Mouse (Mus musculus) midbrain, embryonic 14.5 days (tissue): ENCODE measurements at regions not wholly inside any gene's neighbourhood (a gene's known extent, or its start where the extent isn't known, plus 50 kb on each side); places are given as distances from the start of the nearest gene placed in this dataset.
A peak's percentile ranks its signal among the peaks of the same experiment; 100 is the strongest.

Source experiments
- ATAC-seq: fragments of 200-750 bp; cut with Nextera tagmentation; 2 replicates; pipeline ENCODE4 v1.8.0; 2017; ENCODE audit warnings: moderate number of reproducible peaks, moderate library complexity; ENCODE audit not compliant: low FRiP score, low TSS enrichment
- DNase-seq: peaks from one replicate; pipeline ENCODE4 v3.0.0-alpha.2; 2015
- H3K27ac ChIP-seq: fragments of 300-500 bp; sonication (generic); replicated peaks from 2 replicates; pipeline ENCODE4 v1.5.1; 2014; ENCODE audit warnings: mild to moderate bottlenecking, low read depth, low read length, moderate library complexity
- H3K27me3 ChIP-seq: fragments of 300-500 bp; sonication (generic); 2 replicates; pipeline ENCODE4 v1.6.1; 2014; ENCODE audit warnings: low read length, control low read depth, mixed read lengths; ENCODE audit not compliant: control insufficient read depth, insufficient read depth
- H3K36me3 ChIP-seq: fragments of 300-500 bp; sonication (generic); 2 replicates; pipeline ENCODE4 v1.6.1; 2014; ENCODE audit warnings: low read length, control low read depth; ENCODE audit not compliant: control insufficient read depth, insufficient read depth
- H3K4me1 ChIP-seq: fragments of 300-500 bp; sonication (generic); 2 replicates; pipeline ENCODE4 v1.6.1; 2014; ENCODE audit warnings: mild to moderate bottlenecking, antibody characterized with exemption, low read length, control low read depth; ENCODE audit not compliant: control insufficient read depth, insufficient read depth
- H3K4me2 ChIP-seq: fragments of 300-500 bp; sonication (generic); 2 replicates; pipeline ENCODE4 v1.6.1; 2014; ENCODE audit warnings: mild to moderate bottlenecking, low read length, moderate library complexity
- H3K4me3 ChIP-seq: fragments of 300-500 bp; sonication (generic); replicated peaks from 2 replicates; pipeline ENCODE4 v1.5.1; 2014; ENCODE audit warnings: low read depth, low read length
- H3K9ac ChIP-seq: fragments of 300-500 bp; sonication (generic); replicated peaks from 2 replicates; pipeline ENCODE4 v1.6.1; 2014; ENCODE audit warnings: mild to moderate bottlenecking, low read length, moderate library complexity
- H3K9me3 ChIP-seq: fragments of 300-500 bp; sonication (generic); 2 replicates; pipeline ENCODE4 v1.6.1; 2016; ENCODE audit warnings: low read length, control low read depth, mixed read lengths; ENCODE audit not compliant: control insufficient read depth
- WGBS: fragments of 180-500 bp; shearing (Covaris S2); extraction: QIAGEN DNeasy Blood & Tissue Kit; methylation state at CpG from one replicate; pipeline ENCODE4 v1.1.7; 2014; 5-methylcytosine and 5-hydroxymethylcytosine counted together

GRCm38 (mm10) chr13:44420227-44420592 is 309.1 kb upstream of the Jarid2 start:
- no peak for ATAC-seq
- no peak overlapping the region for H3K27ac ChIP-seq
- no peaks in the 10 kb centered on the region for H3K9me3 ChIP-seq
- no peak overlapping the region for H3K4me3 ChIP-seq
- H3K4me1 ChIP-seq: 0 out of 2 replicates have a peak, but pooled peaks cover 5% of the 10 kb centered on the region
- 27% methylated on average over 6 of the region's 6 CpGs for whole genome bisulfite sequencing
- H3K4me2 ChIP-seq: peak overlapping the region; percentile 28
- H3K9ac ChIP-seq: no peak overlapping the region
- no peaks in the 10 kb centered on the region for H3K36me3 ChIP-seq
- DNase-seq: no peak
- no peaks in the 10 kb centered on the region for H3K27me3 ChIP-seq

GRCm38 (mm10) chr13:44420941-44421340 is 308.3 kb upstream of the Jarid2 start:
- no peaks in the 10 kb centered on the region for H3K36me3 ChIP-seq
- no peaks in the 10 kb centered on the region for H3K9me3 ChIP-seq
- H3K27ac ChIP-seq: no peak overlapping the region
- H3K9ac ChIP-seq: no peak overlapping the region
- DNase-seq: no peak
- 0 out of 2 replicates have a peak, but pooled peaks cover 5% of the 10 kb centered on the region for H3K4me1 ChIP-seq
- H3K4me2 ChIP-seq: no peak overlapping the region
- ATAC-seq: no peak
- 94% methylated on average over 8 of the region's 8 CpGs for WGBS
- no peaks in the 10 kb centered on the region for H3K27me3 ChIP-seq
- H3K4me3 ChIP-seq: no peak overlapping the region

GRCm38 (mm10) chr13:44421426-44421825 is 307.8 kb upstream of the Jarid2 start:
- no peak overlapping the region for H3K27ac ChIP-seq
- no peak for DNase-seq
- WGBS: 92% methylated on average over 3 of the region's 3 CpGs

GRCm38 (mm10) chr13:44421922-44422321 is 307.4 kb upstream of the Jarid2 start:
- H3K4me2 ChIP-seq: no peak overlapping the region
- H3K36me3 ChIP-seq: no peaks in the 10 kb centered on the region
- DNase-seq (no peak), ATAC-seq (no peak)
- WGBS: 85% methylated on average over 5 of the region's 5 CpGs
- no peak overlapping the region for H3K9ac ChIP-seq
- H3K4me3 ChIP-seq: no peak overlapping the region
- H3K27me3 ChIP-seq: no peaks in the 10 kb centered on the region
- no peak overlapping the region for H3K27ac ChIP-seq
- H3K9me3 ChIP-seq: no peaks in the 10 kb centered on the region
- H3K4me1 ChIP-seq: 0 out of 2 replicates have a peak, but pooled peaks cover 4% of the 10 kb centered on the region

More at GRCm38 (mm10) chr13:44421426-44421825, 307.8 kb upstream of the Jarid2 start:
- 0 out of 2 replicates have a peak, but pooled peaks cover 5% of the 10 kb centered on the region for H3K4me1 ChIP-seq
- H3K27me3 ChIP-seq: no peaks in the 10 kb centered on the region
- H3K9ac ChIP-seq: no peak overlapping the region
- H3K36me3 ChIP-seq: no peaks in the 10 kb centered on the region
- H3K4me3 ChIP-seq: no peak overlapping the region
- ATAC-seq: no peak
- H3K4me2 ChIP-seq: no peak overlapping the region
- no peaks in the 10 kb centered on the region for H3K9me3 ChIP-seq

GRCm38 (mm10) chr13:44430492-44430891 is 298.8 kb upstream of the Jarid2 start:
- no peaks in the 10 kb centered on the region for H3K4me1 ChIP-seq
- H3K36me3 ChIP-seq: no peaks in the 10 kb centered on the region
- H3K27ac ChIP-seq: no peak overlapping the region
- DNase-seq (no peak), ATAC-seq (no peak)
- no peaks in the 10 kb centered on the region for H3K9me3 ChIP-seq
- WGBS: 84% methylated on average over 8 of the region's 8 CpGs
- H3K4me2 ChIP-seq: no peak overlapping the region
- H3K27me3 ChIP-seq: no peaks in the 10 kb centered on the region
- H3K4me3 ChIP-seq: no peak overlapping the region
- no peak overlapping the region for H3K9ac ChIP-seq

- no peaks in the 10 kb centered on the region for H3K9me3 ChIP-seq
- DNase-seq: no peak
- H3K4me2 ChIP-seq: no peak overlapping the region
- no peaks in the 10 kb centered on the region for H3K27me3 ChIP-seq
- ATAC-seq: no peak
- H3K4me3 ChIP-seq: no peak overlapping the region
- WGBS: 98% methylated on average over 1 of the region's 1 CpGs
- H3K4me1 ChIP-seq: no peaks in the 10 kb centered on the region
- no peak overlapping the region for H3K9ac ChIP-seq
- no peaks in the 10 kb centered on the region for H3K36me3 ChIP-seq
- H3K27ac ChIP-seq: no peak overlapping the region
Measured at GRCm38 (mm10) chr13:44437709-44438108, 291.6 kb upstream of the Jarid2 start.

- H3K4me1 ChIP-seq: no peaks in the 10 kb centered on the region
- ATAC-seq (no peak), DNase-seq (no peak)
- H3K9ac ChIP-seq: no peak overlapping the region
- H3K27ac ChIP-seq: no peak overlapping the region
- WGBS: 93% methylated on average over 3 of the region's 3 CpGs
- no peaks in the 10 kb centered on the region for H3K36me3 ChIP-seq
- no peaks in the 10 kb centered on the region for H3K27me3 ChIP-seq
- H3K4me3 ChIP-seq: no peak overlapping the region
- H3K9me3 ChIP-seq: no peaks in the 10 kb centered on the region
- no peak overlapping the region for H3K4me2 ChIP-seq
Measured at GRCm38 (mm10) chr13:44441061-44441460, 288.2 kb upstream of the Jarid2 start.

GRCm38 (mm10) chr13:44449216-44449830 is 280.0 kb upstream of the Jarid2 start:
- Histone ChIP-seq H3K9ac (no peak overlapping the region), H3K4me2 (no peak overlapping the region), H3K4me3 (no peak overlapping the region), H3K27ac (no peak overlapping the region), H3K27me3 (no peaks in the 10 kb centered on the region), H3K4me1 (peaks cover 4% of the 10 kb centered on the region; the same call in 1 of the 2 replicates), H3K36me3 (no peaks in the 10 kb centered on the region), H3K9me3 (no peaks in the 10 kb centered on the region)
- ATAC-seq: no peak
- WGBS: 97% methylated on average over 1 of the region's 1 CpGs
- DNase-seq: no peak

- Histone ChIP-seq H3K9me3 (no peaks in the 10 kb centered on the region), H3K36me3 (no peaks in the 10 kb centered on the region), H3K4me1 (peaks cover 4% of the 10 kb centered on the region; the same call in 1 of the 2 replicates), H3K4me3 (no peak overlapping the region), H3K27me3 (no peaks in the 10 kb centered on the region), H3K27ac (no peak overlapping the region), H3K9ac (no peak overlapping the region), H3K4me2 (no peak overlapping the region)
- ATAC-seq (no peak), DNase-seq (no peak)
- WGBS: 93% methylated on average over 5 of the region's 5 CpGs
Measured at GRCm38 (mm10) chr13:44451224-44451623, 278.1 kb upstream of the Jarid2 start.
